ENCODE assay signal across 13 mouse cellular contexts in the genomic region with DNA sequence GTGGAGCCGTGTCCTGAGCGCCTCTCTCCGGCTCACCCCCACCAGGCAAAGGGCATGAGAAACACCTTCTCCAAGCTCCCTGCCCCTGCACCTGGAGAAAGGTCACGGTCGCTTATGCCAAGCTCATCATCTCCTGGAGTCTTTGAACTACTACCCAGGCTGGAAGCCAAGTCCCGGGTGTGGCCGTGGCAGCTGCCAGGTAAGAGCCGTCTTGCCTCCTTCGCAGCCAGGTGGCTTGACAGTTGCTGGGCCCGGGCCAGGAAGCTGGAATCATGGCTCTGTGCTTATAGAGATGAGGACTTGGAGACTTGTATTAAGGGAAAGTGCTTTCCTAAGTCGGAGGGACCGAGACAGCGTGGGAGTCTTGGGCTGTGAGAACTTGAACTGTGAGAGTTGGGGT. TPM values are rescaled to one million over a fixed set of nuclear protein-coding genes. Genes with fewer than 3 reads are reported as not detected.
DNase-seq lines count a peak whose midpoint lies in the region.
"Had no signal": no experiment of that assay in that cellular context is flagged by ENCODE, and none has a peak within 500 bp of the region (broad histone marks: within the 10 kb centered on the region; RNA-seq: fewer than 3 reads in every experiment).

No protein-coding gene starts in this region.

- peak; percentile 47 for DNase-seq in cerebellum, adult 11-12 months
- DNase-seq in cerebellum, adult 9-10 months: no peak
- peak; percentile 9 for DNase-seq in ovary, postnatal 10 days (ENCODE audit: low spot score)
- DNase-seq in ovary, adult 18-20 months (ENCODE audit: low spot score): no peak
- DNase-seq in gastrocnemius, postnatal 10 days: peak; percentile 15
- peak; percentile 7 for DNase-seq in skeletal muscle tissue, adult 2 months (ENCODE audit: low read depth, low spot score)
- no peak for DNase-seq in neural tube, embryonic 10.5 days (ENCODE audit: extremely low spot score, low spot score)
- DNase-seq in yolk sac, embryonic 10.5 days (ENCODE audit: low spot score): no peak
- DNase-seq: adrenal gland, postnatal 25 days; heart, postnatal 14 days; right cerebral cortex, adult 18-20 months had no signal

RNA-seq across cellular contexts. Expression of a gene that starts 16.4 kb away (rescaled TPM):
- total RNA-seq in gastrocnemius, postnatal 10 days (2021): 1 to 10 TPM; 3.2 to 5.5 TPM
- total RNA-seq: megakaryocyte, adult 5-6 weeks had no signal

RNA-seq across cellular contexts. Expression of a gene that starts 28.9 kb away (rescaled TPM):
- 1 to 10 TPM; 5.7 to 6.8 TPM for total RNA-seq in gastrocnemius, postnatal 10 days (2021)
- total RNA-seq: CH12.LX; megakaryocyte, adult 5-6 weeks had no signal

Comparison
In these comparisons a context has a peak if more than half of its experiments do, and no peak if none do; other contexts are left out.
1. DNase-seq: peak in cerebellum, adult 11-12 months (single experiment), ovary, postnatal 10 days (single experiment), gastrocnemius, postnatal 10 days (single experiment) and skeletal muscle tissue, adult 2 months (single experiment); none in cerebellum, adult 9-10 months (single experiment), ovary, adult 18-20 months (single experiment), neural tube, embryonic 10.5 days (single experiment) and yolk sac, embryonic 10.5 days (single experiment).